Mouse (Mus musculus) bone marrow macrophage, adult 2 months (primary cell): Measurements from ENCODE around the gene Ythdf2.

Experiments
- CTCF ChIP-seq: IDR thresholded peaks from 2 replicates; pipeline ENCODE4 v1.5.1; 2012; ENCODE audit warnings: low read depth, mild to moderate bottlenecking, low read length, moderate library complexity
- POLR2A ChIP-seq: IDR thresholded peaks from 2 replicates; pipeline ENCODE4 v1.6.1; 2012; ENCODE audit warnings: mild to moderate bottlenecking, low read depth, low read length, borderline replicate concordance

DNA sequence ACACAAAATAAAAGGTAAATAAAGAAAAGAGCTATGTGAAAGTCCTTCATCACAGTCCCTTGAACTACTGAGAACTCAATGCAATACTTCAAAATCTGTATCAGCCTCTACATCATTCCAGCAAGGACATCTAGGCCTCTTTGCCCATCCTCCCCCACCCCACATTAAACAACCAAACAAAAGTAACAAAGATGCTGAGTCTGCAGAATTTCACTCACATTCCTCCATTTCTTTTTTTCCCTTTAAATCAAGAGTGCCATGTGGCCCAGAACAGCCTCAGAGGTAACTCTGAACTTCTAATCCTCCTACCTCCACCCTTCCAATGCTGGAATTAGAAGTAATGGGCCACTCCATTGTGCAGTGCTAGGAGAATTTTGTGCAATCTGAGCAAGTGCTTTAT lies 13.3 kb downstream of the Ythdf2 start:
- no peak for TF ChIP-seq POLR2A
- no peak for TF ChIP-seq CTCF
